Mouse (Mus musculus) kidney, embryonic 15.5 days (tissue): Measurements from ENCODE around the gene Atg9a. TPM values are rescaled to one million over a fixed set of nuclear protein-coding genes. Genes with fewer than 3 reads are reported as not detected.

Experiments
- ATAC-seq: fragments of 200-750 bp; cut with Nextera tagmentation; replicated peaks from 2 replicates; pipeline ENCODE4 v1.8.0; 2017; ENCODE audit warnings: moderate TSS enrichment; ENCODE audit not compliant: low FRiP score
- H3K27ac ChIP-seq: fragments of 300-500 bp; sonication (generic); 2 replicates; pipeline ENCODE4 v1.5.1; 2015; ENCODE audit warnings: mild to moderate bottlenecking, inconsistent platforms
- H3K27me3 ChIP-seq: fragments of 300-500 bp; sonication (generic); 2 replicates; pipeline ENCODE4 v1.6.1; 2015; ENCODE audit warnings: inconsistent platforms
- H3K36me3 ChIP-seq: fragments of 300-500 bp; sonication (generic); 2 replicates; pipeline ENCODE4 v1.6.1; 2015; ENCODE audit warnings: inconsistent platforms
- H3K4me1 ChIP-seq: fragments of 300-500 bp; sonication (generic); 2 replicates; pipeline ENCODE4 v1.6.1; 2015; ENCODE audit warnings: inconsistent platforms
- H3K4me2 ChIP-seq: fragments of 300-500 bp; sonication (generic); 2 replicates; pipeline ENCODE4 v1.6.1; 2015; ENCODE audit warnings: moderate library complexity, mild to moderate bottlenecking, inconsistent platforms
- H3K4me3 ChIP-seq: fragments of 300-500 bp; sonication (generic); replicated peaks from 2 replicates; pipeline ENCODE4 v1.5.1; 2015; ENCODE audit warnings: mild to moderate bottlenecking, inconsistent platforms
- H3K9ac ChIP-seq: fragments of 300-500 bp; sonication (generic); 2 replicates; pipeline ENCODE4 v1.6.1; 2015; ENCODE audit warnings: mild to moderate bottlenecking, inconsistent platforms
- H3K9me3 ChIP-seq: fragments of 300-500 bp; sonication (generic); replicated peaks from 2 replicates; pipeline ENCODE4 v1.6.1; 2016; ENCODE audit warnings: inconsistent platforms
- WGBS: fragments of 180-500 bp; shearing (Covaris S2); methylation state at CpG from one replicate; pipeline ENCODE4 v1.1.7; 2015; ENCODE audit warnings: mixed read lengths; 5-methylcytosine and 5-hydroxymethylcytosine counted together
- microRNA-seq: library from miRNA; unstranded; fragments of <30 nt; microRNA quantifications from one replicate; pipeline ENCODE4, GENCODE M21; 2016
- polyA plus RNA-seq: library from polyadenylated mRNA; unstranded; fragments of >200 nt; fragmentation: Nextera tagmentation; extraction: Ambion mirVana; gene quantifications from 2 replicates; pipeline ENCODE4 v1.2.1, GENCODE M21; 2015

Gene Atg9a
- polyA plus RNA-seq, 1 experiment from 2014 or later, result 33.3 TPM

- H3K9me3 ChIP-seq, result no peaks in the 10 kb centered on the region
- H3K4me1 ChIP-seq, result no peaks in the 10 kb centered on the region
- H3K9ac ChIP-seq, result no peak within 1 kb of the TSS
- H3K4me2 ChIP-seq, result 0 out of 2 replicates have a peak within 1 kb of the TSS, but pooled peaks have one; percentile 7
- ATAC-seq, result peak; percentile 52
- peaks cover 35% of the 10 kb centered on the region for H3K36me3 ChIP-seq
- no peaks in the 10 kb centered on the region; the same call in 1 of the 2 replicates for H3K27me3 ChIP-seq
- no peak within 1 kb of the TSS for H3K4me3 ChIP-seq
- WGBS, result 53% methylated on average over 12 of the region's 12 CpGs
- no peak within 1 kb of the TSS for H3K27ac ChIP-seq
Measured at GRCm38 (mm10) chr1:75133421-75134207, 58.4 kb downstream of the Atg9a start, which contains the start of gene Slc23a3. TSS of gene Slc23a3 (minus strand) at chr1:75133890.

Small RNA genes lying within 50 kb of the gene (microRNA-seq; reads per million reads assigned to microRNA genes)
- 0.44 reads per million for gene Gm27943

Other genes with a start within 250 kb of the Atg9a start
- gene Ihh, start 240.5 kb downstream of the Atg9a start, polyA plus RNA-seq, result 2.2 and 2.9 TPM in 2 replicates
- gene Nhej1, start 67.0 kb downstream of the Atg9a start, polyA plus RNA-seq, result 10.3 and 10.6 TPM in 2 replicates
- 2.5 and 4.3 TPM in 2 replicates for gene Slc23a3, start 58.3 kb downstream of the Atg9a start, polyA plus RNA-seq
- 41.0 and 50.9 TPM in 2 replicates for gene Cnppd1, start 49.5 kb downstream of the Atg9a start, polyA plus RNA-seq
- gene Retreg2, start 49.4 kb downstream of the Atg9a start, polyA plus RNA-seq, result 53.5 and 53.8 TPM in 2 replicates
- 41.3 and 42.4 TPM in 2 replicates for gene Zfand2b, start 23.6 kb downstream of the Atg9a start, polyA plus RNA-seq
- gene Abcb6, start 11.8 kb downstream of the Atg9a start, polyA plus RNA-seq, result 30.8 and 36.5 TPM in 2 replicates
- 24.9 and 26.8 TPM in 2 replicates for gene Ankzf1, start within 50 bp of the Atg9a start, polyA plus RNA-seq
- 44.9 and 45.8 TPM in 2 replicates for gene Glb1l, start 18.6 kb upstream of the Atg9a start, polyA plus RNA-seq
- 142 and 148 TPM in 2 replicates for gene Stk16, start 18.6 kb upstream of the Atg9a start, polyA plus RNA-seq
- gene Tuba4a, start 27.7 kb upstream of the Atg9a start, polyA plus RNA-seq, result 63.8 and 64.3 TPM in 2 replicates
- not detected in 2 replicates for gene A630095N17Rik, start 39.9 kb upstream of the Atg9a start, polyA plus RNA-seq
- 33.8 and 38.6 TPM in 2 replicates for gene Dnajb2, start 44.2 kb upstream of the Atg9a start, polyA plus RNA-seq
- gene Ptprn, start 72.3 kb upstream of the Atg9a start, polyA plus RNA-seq, result 0.48 and 2.3 TPM in 2 replicates
- gene Resp18, start 86.2 kb upstream of the Atg9a start, polyA plus RNA-seq, result 1.5 and 10.1 TPM in 2 replicates
- gene Dnpep, start 125.8 kb upstream of the Atg9a start, polyA plus RNA-seq, result 136 and 153 TPM in 2 replicates
- gene Des, start 168.1 kb upstream of the Atg9a start, polyA plus RNA-seq, result 53.5 and 53.9 TPM in 2 replicates
- gene Speg, start 183.1 kb upstream of the Atg9a start, polyA plus RNA-seq, result 45.1 and 53.9 TPM in 2 replicates
- gene Gmppa, start 243.7 kb upstream of the Atg9a start, polyA plus RNA-seq, result 74.7 and 78.7 TPM in 2 replicates